Mouse (Mus musculus): ENCODE data around the gene Fxn. TPM values are rescaled to one million over a fixed set of nuclear protein-coding genes. Genes with fewer than 3 reads are reported as not detected.

The Fxn gene
- polyA plus RNA-seq, 1 experiment = 17.6 TPM

DNA sequence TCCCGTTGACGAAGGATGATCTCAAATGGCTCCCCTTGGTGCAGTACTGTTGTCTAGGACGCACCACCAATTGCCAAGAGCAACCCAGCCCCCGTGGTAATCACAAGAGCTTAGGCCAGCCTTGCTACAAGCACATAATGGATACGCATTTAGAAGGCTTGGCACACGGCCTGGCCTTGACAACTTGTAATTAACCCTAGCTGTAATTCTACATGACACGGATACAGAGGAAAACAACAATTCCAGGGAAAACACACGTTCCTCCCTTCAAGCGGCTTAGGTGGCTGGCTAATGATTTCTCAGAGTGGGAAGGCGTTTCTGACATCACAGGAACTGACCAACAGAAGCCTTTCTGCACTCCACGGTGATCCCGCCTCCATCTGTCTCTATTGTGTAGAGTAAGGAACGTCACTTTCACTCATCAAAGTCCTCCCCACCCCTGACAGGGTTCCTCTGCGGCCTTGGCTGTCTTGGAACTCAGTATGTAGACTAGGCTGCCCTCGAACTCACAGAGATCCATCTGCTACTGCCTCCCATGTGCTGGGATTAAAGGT, 36.7 kb upstream of the Fxn start:
- H3ac ChIP-seq (ENCODE audit: control insufficient read depth, insufficient read length) = no peak overlapping the region
- TF ChIP-seq TCF3 (IDR thresholded peaks at IDR 0.05; ENCODE audit: insufficient read length, low read depth) = no peak
- no peak for TF ChIP-seq REST (IDR thresholded peaks at IDR 0.05; ENCODE audit: insufficient read depth, insufficient read length)
- no peak for TF ChIP-seq USF1 (IDR thresholded peaks at IDR 0.05; ENCODE audit: low read depth)
- no peak for TF ChIP-seq CEBPB (IDR thresholded peaks at IDR 0.05; ENCODE audit: insufficient read depth, poor library complexity, severe bottlenecking)
- TF ChIP-seq POLR2A (IDR thresholded peaks at IDR 0.05; ENCODE audit: insufficient read length, low read depth) = no peak
- TF ChIP-seq MAX (IDR thresholded peaks at IDR 0.05; ENCODE audit: low read depth) = no peak
- no peak for TF ChIP-seq MYOD1 (IDR thresholded peaks at IDR 0.05; ENCODE audit: control insufficient read depth in 1 of 3, insufficient read length in 2 of 3, low read depth in 2 of 3)
- TF ChIP-seq POLR2AphosphoS2 (IDR thresholded peaks at IDR 0.05; ENCODE audit: insufficient read length, low read depth) = no peak
- no peak for TF ChIP-seq MYOG (IDR thresholded peaks at IDR 0.05; ENCODE audit: control insufficient read depth in 1 of 3, insufficient read depth in 1 of 3, insufficient read length in 2 of 3, low read depth in 2 of 3)
- TF ChIP-seq E2F4 (IDR thresholded peaks at IDR 0.05; ENCODE audit: insufficient read depth) = no peak
- TF ChIP-seq SRF (IDR thresholded peaks at IDR 0.05; ENCODE audit: control insufficient read depth, insufficient read length, low read depth) = no peak
- TF ChIP-seq TCF12 (IDR thresholded peaks at IDR 0.05; ENCODE audit: insufficient read depth, poor library complexity, severe bottlenecking) = no peak
- no peaks in the 10 kb centered on the region for H3K36me3 ChIP-seq (ENCODE audit: control insufficient read depth, insufficient read depth)
- no peaks in the 10 kb centered on the region for H3K79me2 ChIP-seq (ENCODE audit: control insufficient read depth, insufficient read depth)
- H3K4me2 ChIP-seq (ENCODE audit: low read depth) = no peak overlapping the region
- no peak overlapping the region for H3K4me3 ChIP-seq
- no peaks in the 10 kb centered on the region for H3K27me3 ChIP-seq (ENCODE audit: control insufficient read depth, insufficient read depth, insufficient read length)

DNA sequence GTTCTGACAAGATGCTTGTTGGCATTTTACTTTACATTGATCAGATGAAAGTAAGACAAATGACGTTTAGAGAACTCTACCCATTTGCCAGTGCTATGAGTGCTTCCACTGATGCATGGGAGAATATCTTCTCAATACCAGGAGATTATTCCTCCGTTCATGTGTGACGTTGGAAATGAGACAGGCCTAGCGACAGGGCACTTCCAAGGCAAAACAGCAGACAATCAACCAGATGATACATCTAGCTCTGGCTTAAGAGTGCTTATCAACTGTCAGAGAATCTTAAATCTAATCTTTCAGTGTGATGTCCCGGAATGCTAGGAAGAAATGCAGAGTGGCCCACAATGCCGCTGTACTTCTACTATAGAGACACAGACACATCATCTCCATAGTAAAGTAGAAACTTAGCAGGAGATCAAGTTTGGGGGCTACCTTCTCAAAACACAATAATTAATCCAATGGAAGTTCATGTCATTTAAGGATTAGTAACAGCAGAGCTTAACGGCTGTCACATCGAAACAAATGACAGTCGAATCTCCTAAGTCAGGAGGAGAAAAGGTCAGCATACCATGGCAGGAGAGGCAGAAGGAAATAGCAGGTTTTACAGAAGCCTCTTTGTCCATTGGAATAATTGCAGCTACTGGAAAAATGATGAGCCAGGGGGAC, 35.8 kb upstream of the Fxn start:
- no peaks in the 10 kb centered on the region for H3K79me2 ChIP-seq (ENCODE audit: control insufficient read depth, insufficient read depth)
- no peaks in the 10 kb centered on the region for H3K27me3 ChIP-seq (ENCODE audit: control insufficient read depth, insufficient read depth, insufficient read length)
- H3K4me2 ChIP-seq (ENCODE audit: low read depth) = no peak overlapping the region
- TF ChIP-seq REST (IDR thresholded peaks at IDR 0.05; ENCODE audit: insufficient read depth, insufficient read length) (no peak), CEBPB (IDR thresholded peaks at IDR 0.05; ENCODE audit: insufficient read depth, poor library complexity, severe bottlenecking) (no peak), TCF12 (IDR thresholded peaks at IDR 0.05; ENCODE audit: insufficient read depth, poor library complexity, severe bottlenecking) (no peak), TCF3 (IDR thresholded peaks at IDR 0.05; ENCODE audit: insufficient read length, low read depth) (no peak), MAX (IDR thresholded peaks at IDR 0.05; ENCODE audit: low read depth) (no peak), SRF (IDR thresholded peaks at IDR 0.05; ENCODE audit: control insufficient read depth, insufficient read length, low read depth) (no peak), POLR2AphosphoS2 (IDR thresholded peaks at IDR 0.05; ENCODE audit: insufficient read length, low read depth) (no peak), POLR2A (IDR thresholded peaks at IDR 0.05; ENCODE audit: insufficient read length, low read depth) (no peak), MYOG (IDR thresholded peaks at IDR 0.05; ENCODE audit: control insufficient read depth in 1 of 3, insufficient read depth in 1 of 3, insufficient read length in 2 of 3, low read depth in 2 of 3) (no peak), MYOD1 (IDR thresholded peaks at IDR 0.05; ENCODE audit: control insufficient read depth in 1 of 3, insufficient read length in 2 of 3, low read depth in 2 of 3) (no peak), E2F4 (IDR thresholded peaks at IDR 0.05; ENCODE audit: insufficient read depth) (no peak), USF1 (IDR thresholded peaks at IDR 0.05; ENCODE audit: low read depth) (no peak)
- H3ac ChIP-seq (ENCODE audit: control insufficient read depth, insufficient read length) = no peak overlapping the region
- H3K36me3 ChIP-seq (ENCODE audit: control insufficient read depth, insufficient read depth) = no peaks in the 10 kb centered on the region
- H3K4me3 ChIP-seq = no peak overlapping the region

DNA sequence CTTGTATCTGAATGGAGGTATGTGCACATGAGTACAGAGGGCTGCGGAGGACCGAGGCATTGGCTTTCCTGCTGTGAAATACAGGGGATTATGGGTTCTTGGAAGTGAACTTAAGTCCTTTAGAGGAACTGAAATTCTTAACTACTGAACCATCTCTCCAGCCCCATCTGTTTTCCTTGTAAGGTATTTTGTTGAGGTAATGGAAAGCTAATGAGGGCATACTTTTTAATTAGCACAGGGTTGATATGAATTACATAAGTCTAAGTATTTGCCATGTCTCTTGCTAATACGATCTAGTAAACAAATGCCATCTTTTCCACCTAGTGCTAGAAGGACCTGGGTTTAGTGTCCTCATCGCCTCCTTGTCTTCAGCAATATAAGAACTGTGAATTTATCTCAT, 34.8 kb upstream of the Fxn start:
- Histone ChIP-seq H3K4me2 (ENCODE audit: low read depth) (no peak overlapping the region), H3K79me2 (ENCODE audit: control insufficient read depth, insufficient read depth) (no peaks in the 10 kb centered on the region), H3ac (ENCODE audit: control insufficient read depth, insufficient read length) (no peak overlapping the region), H3K27me3 (ENCODE audit: control insufficient read depth, insufficient read depth, insufficient read length) (no peaks in the 10 kb centered on the region), H3K4me3 (no peak overlapping the region), H3K36me3 (ENCODE audit: control insufficient read depth, insufficient read depth) (no peaks in the 10 kb centered on the region)
- TF ChIP-seq E2F4 (IDR thresholded peaks at IDR 0.05; ENCODE audit: insufficient read depth) (no peak), USF1 (IDR thresholded peaks at IDR 0.05; ENCODE audit: low read depth) (no peak), CEBPB (IDR thresholded peaks at IDR 0.05; ENCODE audit: insufficient read depth, poor library complexity, severe bottlenecking) (no peak), POLR2AphosphoS2 (IDR thresholded peaks at IDR 0.05; ENCODE audit: insufficient read length, low read depth) (no peak), REST (IDR thresholded peaks at IDR 0.05; ENCODE audit: insufficient read depth, insufficient read length) (no peak), POLR2A (IDR thresholded peaks at IDR 0.05; ENCODE audit: insufficient read length, low read depth) (no peak), TCF3 (IDR thresholded peaks at IDR 0.05; ENCODE audit: insufficient read length, low read depth) (no peak), SRF (IDR thresholded peaks at IDR 0.05; ENCODE audit: control insufficient read depth, insufficient read length, low read depth) (no peak), MYOG (IDR thresholded peaks at IDR 0.05; ENCODE audit: control insufficient read depth in 1 of 3, insufficient read depth in 1 of 3, insufficient read length in 2 of 3, low read depth in 2 of 3) (no peak), MYOD1 (IDR thresholded peaks at IDR 0.05; ENCODE audit: control insufficient read depth in 1 of 3, insufficient read length in 2 of 3, low read depth in 2 of 3) (no peak), MAX (IDR thresholded peaks at IDR 0.05; ENCODE audit: low read depth) (no peak), TCF12 (IDR thresholded peaks at IDR 0.05; ENCODE audit: insufficient read depth, poor library complexity, severe bottlenecking) (no peak)

DNA sequence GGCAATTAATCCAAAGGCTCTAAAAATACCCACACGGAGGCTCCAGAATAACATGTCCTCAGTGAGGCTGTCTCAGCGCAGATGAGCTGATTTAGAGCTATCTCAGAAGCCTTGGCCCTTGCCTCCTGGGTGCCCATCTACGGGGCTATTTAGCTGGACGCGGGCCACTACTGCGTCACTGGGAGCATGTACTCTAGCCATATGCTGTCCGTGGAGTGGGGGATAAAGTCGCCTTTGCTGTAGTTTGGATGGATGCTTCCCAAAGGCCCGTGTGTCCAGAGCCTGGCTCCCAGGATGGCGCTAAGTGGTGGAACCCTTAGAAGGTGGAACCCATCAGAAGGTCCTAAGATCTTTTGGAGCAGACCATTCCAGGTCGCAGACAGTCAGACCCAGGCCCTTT, 34.3 kb upstream of the Fxn start:
- Histone ChIP-seq H3K4me3 (no peak overlapping the region), H3K4me2 (ENCODE audit: low read depth) (no peak overlapping the region), H3K79me2 (ENCODE audit: control insufficient read depth, insufficient read depth) (no peaks in the 10 kb centered on the region), H3K27me3 (ENCODE audit: control insufficient read depth, insufficient read depth, insufficient read length) (no peaks in the 10 kb centered on the region), H3ac (ENCODE audit: control insufficient read depth, insufficient read length) (no peak overlapping the region), H3K36me3 (ENCODE audit: control insufficient read depth, insufficient read depth) (no peaks in the 10 kb centered on the region)
- TF ChIP-seq MAX (IDR thresholded peaks at IDR 0.05; ENCODE audit: low read depth) = no peak
- TF ChIP-seq TCF12 (IDR thresholded peaks at IDR 0.05; ENCODE audit: insufficient read depth, poor library complexity, severe bottlenecking) = no peak
- TF ChIP-seq USF1 (IDR thresholded peaks at IDR 0.05; ENCODE audit: low read depth) = no peak
- no peak for TF ChIP-seq REST (IDR thresholded peaks at IDR 0.05; ENCODE audit: insufficient read depth, insufficient read length)
- no peak for TF ChIP-seq E2F4 (IDR thresholded peaks at IDR 0.05; ENCODE audit: insufficient read depth)
- no peak for TF ChIP-seq CEBPB (IDR thresholded peaks at IDR 0.05; ENCODE audit: insufficient read depth, poor library complexity, severe bottlenecking)
- TF ChIP-seq MYOG (IDR thresholded peaks at IDR 0.05; ENCODE audit: control insufficient read depth in 1 of 3, insufficient read depth in 1 of 3, insufficient read length in 2 of 3, low read depth in 2 of 3) = no peak
- TF ChIP-seq POLR2AphosphoS2 (IDR thresholded peaks at IDR 0.05; ENCODE audit: insufficient read length, low read depth) = no peak
- TF ChIP-seq MYOD1 (IDR thresholded peaks at IDR 0.05; ENCODE audit: control insufficient read depth in 1 of 3, insufficient read length in 2 of 3, low read depth in 2 of 3) = no peak
- no peak for TF ChIP-seq SRF (IDR thresholded peaks at IDR 0.05; ENCODE audit: control insufficient read depth, insufficient read length, low read depth)
- no peak for TF ChIP-seq POLR2A (IDR thresholded peaks at IDR 0.05; ENCODE audit: insufficient read length, low read depth)
